Mouse (Mus musculus): ENCODE measurements at regions not wholly inside any gene's neighbourhood (a gene's known extent, or its start where the extent isn't known, plus 50 kb on each side); places are given as distances from the start of the nearest gene placed in this dataset.

DNA sequence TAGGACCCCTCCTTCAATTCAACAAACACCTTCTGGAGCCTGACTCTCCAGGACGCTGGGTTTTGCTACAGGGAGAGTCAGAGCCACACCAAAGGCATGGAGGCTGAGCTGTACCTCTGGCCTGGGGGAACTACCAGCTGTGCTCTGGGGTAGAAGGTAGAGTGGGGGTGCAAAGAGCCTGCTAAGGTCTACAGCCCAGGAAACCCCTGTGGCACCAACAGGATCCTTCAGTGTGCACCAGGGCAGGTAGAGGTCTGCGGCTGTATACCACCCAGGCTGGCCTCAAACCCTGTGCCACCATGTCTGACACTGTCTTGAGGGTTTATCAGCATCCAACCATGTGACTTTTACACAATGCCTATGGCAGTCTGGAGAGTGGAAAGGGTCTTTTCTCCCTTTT, 61.0 kb downstream of the Marcks start:
- TF ChIP-seq CTCF (IDR thresholded peaks at IDR 0.05; ENCODE audit: low read depth) (no peak), EP300 (IDR thresholded peaks at IDR 0.05; ENCODE audit: low read depth) (no peak)

All from liver, postnatal 0 days (tissue).